Mouse (Mus musculus): ENCODE measurements around the gene Zfp981. TPM values are rescaled to one million over a fixed set of nuclear protein-coding genes. Genes with fewer than 3 reads are reported as not detected.
"Not testable (repeated sequence)": the region's sequence is repeated elsewhere in the genome, so short reads cannot be mapped to it uniquely, and the experiment has no call there.

The Zfp981 gene
- total RNA-seq, 4 experiments from 2014 or later, result 0.41 to 1.1 (median 0.71) TPM

- not testable (repeated sequence) for DNase-seq (ENCODE audit: low spot score)
Measured at GRCm38 (mm10) chr4:146485183-146485939, 16.5 kb upstream of the Zfp981 start.

DNA sequence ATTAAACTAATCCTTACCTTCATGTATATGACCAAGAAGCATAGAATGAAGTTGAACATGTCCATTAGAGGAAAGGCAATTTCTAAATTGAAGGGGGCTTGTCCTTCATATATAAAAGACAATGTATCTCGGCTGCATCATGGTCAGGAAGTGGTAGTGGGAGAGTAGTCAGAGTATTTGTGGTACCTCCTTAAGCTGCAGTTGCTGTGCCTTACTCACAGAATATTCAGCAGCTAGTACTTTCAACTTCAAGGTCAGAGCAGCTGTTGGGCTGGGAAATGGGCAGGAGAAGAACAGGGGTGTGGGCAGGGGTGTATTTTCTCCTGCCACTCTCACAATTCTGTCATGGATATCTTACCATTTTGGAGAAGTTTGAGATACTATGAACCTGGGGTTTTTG is 15.1 kb upstream of the Zfp981 start:
- DNase-seq (ENCODE audit: low spot score), result not testable (repeated sequence)

GRCm38 (mm10) chr4:146489196-146489595 is 12.6 kb upstream of the Zfp981 start:
- not testable (repeated sequence) for DNase-seq (ENCODE audit: low spot score)

DNA sequence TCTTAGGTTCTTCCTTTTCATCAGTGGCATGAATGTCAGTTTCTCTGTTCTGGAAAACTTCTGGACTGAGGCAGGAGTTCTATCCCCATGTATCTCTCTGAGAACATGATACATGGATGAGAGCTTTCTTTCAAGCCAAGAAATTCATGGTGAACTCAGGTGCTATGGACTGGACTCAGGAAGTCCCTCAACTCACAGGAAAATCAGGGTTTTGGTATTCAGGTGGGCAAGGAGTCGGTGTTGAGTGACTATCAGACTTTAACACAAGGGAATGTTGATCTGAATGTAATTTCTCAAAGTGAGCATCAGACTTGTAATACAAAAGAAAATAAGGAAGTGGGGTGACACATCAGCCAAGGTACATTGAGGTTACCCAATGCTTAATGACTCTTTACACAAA is 9.8 kb upstream of the Zfp981 start:
- not testable (repeated sequence) for DNase-seq (ENCODE audit: low spot score)

DNA sequence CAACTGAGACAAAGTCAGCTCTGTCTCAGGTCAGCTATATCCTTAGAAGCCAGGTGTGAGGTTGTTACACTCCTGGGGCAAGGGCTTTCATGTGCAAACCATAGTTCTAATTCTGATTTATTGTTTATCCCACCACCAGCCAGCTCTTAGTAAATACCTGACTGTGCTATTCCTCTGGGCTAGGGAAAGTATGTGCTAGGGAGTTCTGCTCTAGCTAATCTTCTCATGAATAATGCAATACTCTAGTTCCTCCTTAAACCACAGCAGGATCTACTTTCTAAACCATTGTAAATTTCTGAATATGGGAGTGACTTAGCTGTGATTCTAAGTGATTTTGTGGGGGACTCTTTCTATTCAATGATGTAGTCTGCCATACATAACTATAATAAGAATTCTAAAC is 9.4 kb upstream of the Zfp981 start:
- no peak for DNase-seq (ENCODE audit: low spot score)

GRCm38 (mm10) chr4:146492851-146493250 is 9.0 kb upstream of the Zfp981 start:
- DNase-seq (ENCODE audit: low spot score), result no peak

DNA sequence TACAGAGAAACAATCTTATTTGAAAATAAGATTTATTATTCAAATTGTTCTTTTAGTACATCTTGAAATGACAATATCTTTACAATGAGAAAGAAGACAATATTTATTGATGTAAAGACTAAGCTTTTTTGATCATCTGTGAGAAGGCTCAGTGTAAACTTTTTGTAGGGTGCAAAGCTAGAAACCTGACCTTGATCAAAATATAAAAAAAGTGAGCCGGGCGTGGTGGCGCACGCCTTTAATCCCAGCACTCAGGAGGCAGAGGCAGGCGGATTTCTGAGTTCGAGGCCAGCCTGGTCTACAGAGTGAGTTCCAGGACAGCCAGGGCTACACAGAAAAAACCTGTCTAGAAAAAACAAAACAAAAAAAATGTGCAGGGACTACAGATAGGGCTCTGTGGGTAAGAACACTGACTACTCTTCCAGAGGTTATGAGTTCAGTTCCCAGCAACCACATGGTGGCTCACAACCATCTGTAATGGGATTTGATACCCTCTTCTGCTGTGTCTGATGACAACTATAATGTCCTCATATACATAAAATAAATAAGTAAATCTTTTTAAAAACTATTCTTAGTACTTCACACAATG is 8.4 kb upstream of the Zfp981 start:
- DNase-seq (ENCODE audit: low spot score), result not testable (repeated sequence)

- DNase-seq (ENCODE audit: low spot score), result no peak
Measured at GRCm38 (mm10) chr4:146494980-146495379, 6.8 kb upstream of the Zfp981 start.

DNA sequence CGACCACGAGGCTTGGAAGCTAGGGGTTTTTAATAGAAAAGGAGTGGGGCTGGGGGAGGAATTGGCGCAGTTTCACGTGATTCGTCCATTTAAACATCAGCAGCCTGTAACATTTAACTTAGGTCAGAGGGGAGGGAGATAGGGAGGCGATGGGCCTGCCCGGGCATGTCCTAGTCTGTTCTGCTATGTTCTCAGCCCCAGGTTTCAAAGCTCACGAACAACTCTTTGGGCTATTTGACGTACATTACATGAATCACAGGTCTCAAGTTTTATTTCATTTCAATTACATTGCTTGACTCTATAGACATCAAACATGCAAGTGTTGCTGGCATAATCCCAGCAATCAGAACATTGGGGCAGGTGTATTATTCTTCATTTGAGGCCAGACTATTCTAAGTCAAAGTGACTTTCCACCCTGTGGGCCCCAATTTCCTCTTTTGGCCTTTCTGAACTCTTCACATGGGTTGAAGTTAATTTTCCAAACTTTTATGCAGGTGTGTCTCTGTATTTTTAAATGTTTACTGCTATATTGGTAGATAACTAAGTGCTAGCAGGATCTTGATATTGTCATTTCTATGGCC is 4.0 kb upstream of the Zfp981 start:
- not testable (repeated sequence) for DNase-seq (ENCODE audit: low spot score)

DNA sequence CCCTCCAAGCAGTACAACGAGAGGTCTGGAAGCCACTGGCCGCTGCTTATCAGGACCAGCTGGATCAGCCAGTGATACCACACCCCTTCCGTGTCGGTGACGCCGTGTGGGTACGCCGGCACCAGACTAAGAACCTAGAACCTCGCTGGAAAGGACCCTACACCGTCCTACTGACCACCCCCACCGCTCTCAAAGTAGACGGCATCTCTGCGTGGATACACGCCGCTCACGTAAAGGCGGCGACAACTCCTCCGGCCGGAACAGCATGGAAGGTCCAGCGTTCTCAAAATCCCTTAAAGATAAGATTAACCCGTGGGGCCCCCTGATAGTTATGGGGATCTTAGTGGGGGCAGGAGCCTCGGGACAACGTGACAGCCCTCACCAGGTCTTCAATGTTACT is 7.2 kb downstream of the Zfp981 start:
- not testable (repeated sequence) for DNase-seq (ENCODE audit: low spot score)

GRCm38 (mm10) chr4:146511871-146512270 is 10.0 kb downstream of the Zfp981 start:
- DNase-seq (ENCODE audit: low spot score), result not testable (repeated sequence)

DNA sequence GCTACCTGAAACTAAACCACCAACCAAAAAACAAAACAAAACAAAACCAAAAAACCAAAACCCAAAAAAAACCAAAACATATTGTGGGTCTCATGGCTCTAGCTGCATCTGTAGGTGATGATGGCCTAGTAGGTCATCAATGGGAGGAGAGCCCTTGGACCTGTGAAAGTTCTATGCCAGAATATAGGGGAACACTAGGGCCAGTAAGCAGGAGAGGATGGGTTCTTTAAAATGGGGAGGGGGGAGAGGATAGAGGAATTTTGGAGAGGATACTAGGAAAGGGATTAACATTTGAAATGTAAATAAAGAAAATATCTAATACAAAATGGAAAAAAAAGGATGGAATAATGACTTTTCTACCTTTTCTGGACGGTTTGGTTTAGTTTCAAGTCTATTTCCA is 14.6 kb downstream of the Zfp981 start:
- no peak for DNase-seq (ENCODE audit: low spot score)

- DNase-seq (ENCODE audit: low spot score), result not testable (repeated sequence)
Measured at GRCm38 (mm10) chr4:146517150-146517549, 15.3 kb downstream of the Zfp981 start.

DNA sequence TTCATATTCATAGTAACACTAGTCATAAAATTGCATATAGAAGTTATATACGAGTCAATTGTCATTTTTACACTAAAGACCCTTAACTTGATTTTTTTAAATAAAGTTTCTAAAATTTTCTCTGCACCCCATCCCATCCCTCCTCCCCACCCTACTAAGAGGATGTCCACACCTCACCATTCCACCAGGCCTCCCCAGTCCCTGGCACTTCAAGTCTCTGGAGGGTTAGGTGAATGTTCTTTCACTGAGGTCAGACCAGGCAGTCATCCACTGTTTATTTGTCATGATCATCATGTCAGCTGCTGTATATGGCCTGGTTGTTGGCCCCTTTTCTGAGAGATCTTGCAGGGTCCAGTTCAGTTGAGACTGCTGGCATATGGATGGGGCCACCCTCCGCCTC is 18.9 kb downstream of the Zfp981 start:
- DNase-seq (ENCODE audit: low spot score), result no peak

- no peak for DNase-seq (ENCODE audit: low spot score)
Measured at GRCm38 (mm10) chr4:146534574-146534973, 32.7 kb downstream of the Zfp981 start.

DNA sequence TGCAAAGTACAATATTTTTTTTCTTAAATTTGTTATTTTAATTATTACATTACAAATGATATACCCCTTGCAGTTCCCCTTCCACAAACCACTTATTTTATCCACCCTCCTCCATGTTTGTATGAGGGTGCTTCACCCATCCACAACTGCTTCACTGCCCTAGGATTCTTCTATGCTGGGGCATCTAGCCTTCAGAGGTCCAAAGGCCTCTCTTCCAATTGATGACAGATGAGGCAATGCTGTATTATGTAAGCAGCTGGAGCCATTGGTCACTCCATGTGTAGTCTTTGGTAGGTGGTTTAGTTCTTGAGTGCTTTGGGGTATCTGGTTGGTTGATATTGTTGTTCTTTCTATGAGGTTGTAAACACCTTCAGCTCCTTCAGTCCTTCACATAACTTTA is 34.1 kb downstream of the Zfp981 start:
- no peak for DNase-seq (ENCODE audit: low spot score)

DNA sequence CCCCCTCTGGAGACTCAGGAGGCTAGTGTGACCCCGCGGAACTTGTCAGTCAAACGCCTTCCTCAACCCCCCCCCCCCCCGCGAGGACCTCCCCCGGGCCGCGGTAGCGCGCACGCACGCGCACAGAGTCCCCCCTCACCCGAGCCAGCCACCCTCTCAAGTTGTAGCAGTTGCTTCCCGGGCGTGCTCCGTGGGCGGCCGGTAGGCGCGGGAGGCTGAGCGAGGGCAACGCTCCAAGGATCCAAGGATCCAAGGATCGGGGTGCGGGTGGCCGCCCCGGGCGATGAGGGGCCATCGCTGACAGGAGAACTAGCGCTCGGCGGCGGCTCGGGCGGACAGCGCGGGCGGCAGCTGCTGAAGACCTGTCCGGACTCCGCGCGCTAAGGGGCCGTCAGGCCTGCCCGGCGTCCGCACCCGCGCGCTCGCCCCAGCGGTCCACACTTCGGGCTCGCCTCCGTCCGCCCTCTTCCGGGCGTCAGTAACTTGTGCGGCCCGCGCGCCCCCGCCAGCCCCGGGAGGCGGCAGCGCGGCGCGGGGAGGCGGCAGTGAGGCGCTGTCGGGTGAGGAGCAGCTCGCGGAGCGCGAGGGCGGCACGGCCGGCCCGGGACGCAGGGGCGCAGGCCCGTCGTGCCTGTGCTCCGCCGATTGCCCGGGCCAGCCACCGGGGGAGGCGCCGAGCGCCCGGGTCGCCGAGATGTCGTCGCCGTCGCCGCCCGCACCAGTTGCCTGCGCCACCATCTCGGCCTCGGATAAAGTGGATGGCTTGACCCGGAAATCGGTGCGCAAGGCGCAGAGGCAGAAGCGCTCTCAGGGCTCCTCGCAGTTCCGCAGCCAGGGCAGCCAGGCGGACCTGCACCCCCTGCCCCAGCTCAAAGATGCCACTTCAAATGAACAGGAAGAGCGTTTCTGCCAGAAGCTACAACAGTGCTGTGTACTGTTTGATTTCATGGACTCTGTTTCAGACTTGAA is 78.4 kb downstream of the Zfp981 start:
- not testable (repeated sequence) for DNase-seq (ENCODE audit: low spot score)
